ENCODE assay signal across 26 mouse cellular contexts in genomic region chr7:66812289-66812688, GRCm38 (mm10). TPM values are rescaled to one million over a fixed set of nuclear protein-coding genes. Genes with fewer than 3 reads are reported as not detected.
DNase-seq lines count a peak whose midpoint lies in the region; ATAC-seq and TF ChIP-seq lines count a peak whose summit lies in the region.
"Had no signal": no experiment of that assay in that cellular context is flagged by ENCODE, and none has a peak within 500 bp of the region (broad histone marks: within the 10 kb centered on the region; RNA-seq: fewer than 3 reads in every experiment).

No protein-coding gene starts in this region.

- CTCF ChIA-PET in Patski (lab: Charles Lee): no interaction called here

- H3K4me1 ChIP-seq in kidney, embryonic 15.5 days: 0 out of 2 replicates have a peak, but pooled peaks cover 4% of the 10 kb centered on the region
- peaks cover 14% of the 10 kb centered on the region for H3K4me1 ChIP-seq in limb, embryonic 14.5 days (ENCODE audit: control insufficient read depth, insufficient read depth, low read length)
- H3K4me1 ChIP-seq: forebrain, embryonic 13.5 days; heart, embryonic 10.5 days; heart, embryonic 13.5 days had no signal

- 76% methylated on average over 4 of the region's 4 CpGs for WGBS in kidney, embryonic 15.5 days
- WGBS in limb, embryonic 14.5 days: 67% methylated on average over 4 of the region's 4 CpGs

- no peak for DNase-seq in kidney, postnatal 10 days
- DNase-seq in 3134 (ENCODE audit: extremely low read depth, insufficient read length, low spot score) (peak; percentile 42), Patski (ENCODE audit: low read depth, low spot score) (no peak)
- DNase-seq in limb, embryonic 14.5 days (ENCODE audit: low spot score): no peak
- DNase-seq in right cerebral cortex, postnatal 4 days: no peak
- no peak for DNase-seq in right cerebral cortex, postnatal 14 days
- DNase-seq: adrenal gland, postnatal 10 days; cerebellum, adult 18-20 months; cerebellum, adult 9-10 months; cerebellum, postnatal 14 days; gastrocnemius, postnatal 10 days; gastrocnemius, postnatal 36 days; heart, adult 2 months; heart, postnatal 14 days; heart, postnatal 4 days had no signal

- TF ChIP-seq POLR2A in limb, embryonic 14.5 days (IDR thresholded peaks at IDR 0.05; ENCODE audit: borderline replicate concordance, extremely low read depth, insufficient read depth, insufficient read length): no peak

- 0 out of 2 replicates have a peak overlapping the region, but pooled peaks have one; percentile 8 for H3K27ac ChIP-seq in kidney, embryonic 15.5 days
- H3K27ac ChIP-seq in limb, embryonic 14.5 days (replicated peaks; ENCODE audit: low read depth, low read length): no peak overlapping the region; the same call in 1 of the 2 replicates
- H3K27ac ChIP-seq: embryonic facial prominence, embryonic 12.5 days; forebrain, embryonic 13.5 days; heart, adult 2 months; heart, embryonic 10.5 days; heart, embryonic 13.5 days; hindbrain, embryonic 14.5 days; hindbrain, postnatal 0 days had no signal

- no peaks in the 10 kb centered on the region for H3K27me3 ChIP-seq in kidney, embryonic 15.5 days
- no peaks in the 10 kb centered on the region for H3K27me3 ChIP-seq in Patski
- no peaks in the 10 kb centered on the region for H3K27me3 ChIP-seq in limb, embryonic 14.5 days (ENCODE audit: control insufficient read depth, insufficient read depth, low read length)
- H3K27me3 ChIP-seq: embryonic facial prominence, embryonic 12.5 days; forebrain, embryonic 13.5 days; heart, embryonic 13.5 days had no signal

- no peak for ATAC-seq in kidney, embryonic 15.5 days (replicated peaks; ENCODE audit: low FRiP score)
- peak; percentile 31 for ATAC-seq in Patski
- ATAC-seq in limb, embryonic 14.5 days (ENCODE audit: low FRiP score, low read depth): peak; percentile 21; the same call in 1 of the 2 replicates
- ATAC-seq in erythroid progenitor cell, adult 5-6 weeks (replicated peaks; ENCODE audit: low FRiP score, poor library complexity, severe bottlenecking): no peak
- ATAC-seq: forebrain, embryonic 13.5 days; forebrain, embryonic 16.5 days; hindbrain, postnatal 0 days; inflammation-experienced regulatory T-cells, adult 6 months had no signal

- H3K4me2 ChIP-seq in kidney, embryonic 15.5 days: no peak overlapping the region
- no peak overlapping the region for H3K4me2 ChIP-seq in limb, embryonic 14.5 days (replicated peaks; ENCODE audit: low read depth, low read length, severe bottlenecking)
- H3K4me2 ChIP-seq: embryonic facial prominence, embryonic 12.5 days; forebrain, embryonic 13.5 days; heart, embryonic 13.5 days; hindbrain, embryonic 14.5 days had no signal

- no peaks in the 10 kb centered on the region for H3K36me3 ChIP-seq in kidney, embryonic 15.5 days
- H3K36me3 ChIP-seq in limb, embryonic 14.5 days (ENCODE audit: control insufficient read depth, insufficient read depth, low read length): no peaks in the 10 kb centered on the region
- H3K36me3 ChIP-seq: embryonic facial prominence, embryonic 12.5 days; heart, embryonic 10.5 days; heart, embryonic 13.5 days had no signal

- TF ChIP-seq CTCF in Patski (IDR thresholded peaks at IDR 0.05): no peak

- H3K9ac ChIP-seq in kidney, embryonic 15.5 days: no peak overlapping the region
- no peak overlapping the region for H3K9ac ChIP-seq in limb, embryonic 14.5 days (ENCODE audit: low read depth, low read length, severe bottlenecking)
- H3K9ac ChIP-seq: embryonic facial prominence, embryonic 12.5 days; forebrain, embryonic 13.5 days; heart, embryonic 13.5 days; hindbrain, embryonic 14.5 days had no signal

- in situ Hi-C loops in Patski (cut with MboI; ENCODE audit: low pct_unique_long_range_greater_than_20kb): no loop called here

- H3K9me3 ChIP-seq in kidney, embryonic 15.5 days (replicated peaks): no peaks in the 10 kb centered on the region
- H3K9me3 ChIP-seq in limb, embryonic 14.5 days (ENCODE audit: control insufficient read depth, low read length): no peaks in the 10 kb centered on the region
- H3K9me3 ChIP-seq: embryonic facial prominence, embryonic 12.5 days; forebrain, embryonic 13.5 days; heart, embryonic 10.5 days; heart, embryonic 13.5 days had no signal

- POLR2A ChIA-PET in Patski (lab: Charles Lee): interaction anchor here (1.1 kb wide), 1 partner anchor 49 kb away, joined by 3 read pairs; no protein-coding TSS in a partner anchor

- H3K4me3 ChIP-seq in kidney, embryonic 15.5 days (replicated peaks): no peak overlapping the region
- H3K4me3 ChIP-seq in limb, embryonic 14.5 days (replicated peaks; ENCODE audit: low read length): no peak overlapping the region
- H3K4me3 ChIP-seq: embryonic facial prominence, embryonic 12.5 days; forebrain, embryonic 13.5 days; heart, adult 2 months; heart, embryonic 10.5 days; heart, embryonic 13.5 days had no signal

RNA-seq across cellular contexts. Expression of gene Adamts17, which starts 27.2 kb away (rescaled TPM):
- polyA plus RNA-seq in kidney, embryonic 15.5 days (2015; fragmentation: Nextera tagmentation; extraction: Ambion mirVana): 4.6 TPM in 2 replicates
- polyA plus RNA-seq in Patski (2021): 0.04 TPM
- polyA plus RNA-seq in limb, embryonic 14.5 days (2012; rRNA removed): 19.5 and 22.3 TPM in 2 replicates
- polyA plus RNA-seq in limb, embryonic 14.5 days (2014; fragmentation: Nextera tagmentation; extraction: Ambion mirVana): 16.0 and 18.1 TPM in 2 replicates
- not detected in 2 replicates for total RNA-seq in erythroid progenitor cell, adult 5-6 weeks (2015; ENCODE audit: low replicate concordance)
- not detected in 2 replicates for total RNA-seq in erythroid progenitor cell, adult 5-6 weeks (2017; ENCODE audit: low replicate concordance)
- total RNA-seq: granulocyte monocyte progenitor cell, adult 5-6 weeks had no signal

Comparison
In these comparisons a context has a peak if more than half of its experiments do, and no peak if none do; other contexts are left out.
1. ATAC-seq: peak in Patski (single experiment) and limb, embryonic 14.5 days (single experiment); none in kidney, embryonic 15.5 days (single experiment) and erythroid progenitor cell, adult 5-6 weeks (single experiment).